Mouse (Mus musculus) kidney, postnatal 14 days (tissue): Measurements from ENCODE around the gene Btbd2.
A peak's percentile ranks its signal among the peaks of the same experiment; 100 is the strongest.
"Not testable (repeated sequence)": the region's sequence is repeated elsewhere in the genome, so short reads cannot be mapped to it uniquely, and the experiment has no call there.

Source experiments
- DNase-seq: peaks from one replicate; pipeline ENCODE4 v3.0.0; 2022; ENCODE audit warnings: mixed read lengths

Btbd2 gene

GRCm38 (mm10) chr10:80625764-80626163, 31.1 kb downstream of the Btbd2 start:
- no peak for DNase-seq

- peak; percentile 81 for DNase-seq
These were observed 33.2 kb downstream of the Btbd2 start for GRCm38 (mm10) chr10:80623457-80624191.

- peak; percentile 73 for DNase-seq
These were observed 34.0 kb downstream of the Btbd2 start, which contains the start of gene Csnk1g2 for GRCm38 (mm10) chr10:80622661-80623456. Csnk1g2 (plus strand) TSS chr10:80622838.

- DNase-seq: peak; percentile 100
These were observed 34.8 kb downstream of the Btbd2 start for GRCm38 (mm10) chr10:80621940-80622660.

- no peak for DNase-seq
These were observed 35.3 kb downstream of the Btbd2 start for GRCm38 (mm10) chr10:80621690-80621939.

- DNase-seq: no peak
These were observed 35.8 kb downstream of the Btbd2 start for GRCm38 (mm10) chr10:80620796-80621689.

GRCm38 (mm10) chr10:80620365-80620764, 36.5 kb downstream of the Btbd2 start:
- no peak for DNase-seq

- no peak for DNase-seq
These were observed 37.2 kb downstream of the Btbd2 start for GRCm38 (mm10) chr10:80619465-80620244.

GRCm38 (mm10) chr10:80618181-80618580, 38.7 kb downstream of the Btbd2 start:
- peak; percentile 79 for DNase-seq

- DNase-seq: no peak
These were observed 42.5 kb downstream of the Btbd2 start for GRCm38 (mm10) chr10:80614351-80614750.

- DNase-seq: no peak
These were observed 43.0 kb downstream of the Btbd2 start for GRCm38 (mm10) chr10:80613821-80614220.

- DNase-seq: no peak
These were observed 45.0 kb downstream of the Btbd2 start for GRCm38 (mm10) chr10:80611905-80612304.

GRCm38 (mm10) chr10:80611024-80611423, 45.8 kb downstream of the Btbd2 start:
- peak; percentile 70 for DNase-seq

GRCm38 (mm10) chr10:80610116-80610785, 46.6 kb downstream of the Btbd2 start:
- DNase-seq: no peak

- no peak for DNase-seq
These were observed 47.5 kb downstream of the Btbd2 start for GRCm38 (mm10) chr10:80609269-80609924.

GRCm38 (mm10) chr10:80608435-80608834, 48.4 kb downstream of the Btbd2 start:
- DNase-seq: no peak

GRCm38 (mm10) chr10:80606737-80607350, 50.0 kb downstream of the Btbd2 start:
- no peak for DNase-seq

GRCm38 (mm10) chr10:80606306-80606705, 50.6 kb downstream of the Btbd2 start:
- no peak for DNase-seq

GRCm38 (mm10) chr10:80605721-80606120, 51.1 kb downstream of the Btbd2 start, which contains the start of gene Gm49322:
Gm49322 (plus strand) TSS chr10:80606021.
- DNase-seq: not testable (repeated sequence)

- DNase-seq: no peak
These were observed 51.9 kb downstream of the Btbd2 start for GRCm38 (mm10) chr10:80604988-80605387.
